Mouse (Mus musculus) v-Abl transformed pro-B cells (cell line): Measurements from ENCODE around the gene Slain1.

Source experiments
- in situ Hi-C, 2 experiments: fragments of 400-800 bp; cut with MboI; formaldehyde crosslinking; loops; one replicate each; pipeline ENCODE4 v1.15.1; 2025; ENCODE audit not compliant: unreplicated experiment in 2 of 2

Slain1 gene

GRCm38 (mm10) chr14:103663026-103663425 is 13.0 kb downstream of the Slain1 start:
- in situ Hi-C loops: loop anchor here (25.0 kb wide), 3 partner anchors 1474 to 1951 kb away; no protein-coding TSS in a partner anchor

- in situ Hi-C loops: loop anchor here (25.0 kb wide), 3 partner anchors 1473 to 1952 kb away; no protein-coding TSS in a partner anchor
These were observed 14.4 kb downstream of the Slain1 start for GRCm38 (mm10) chr14:103664391-103664790.

GRCm38 (mm10) chr14:103666347-103666954 is 16.4 kb downstream of the Slain1 start:
- in situ Hi-C loops: loop anchor here (25.0 kb wide), 3 partner anchors 1471 to 1954 kb away; no protein-coding TSS in a partner anchor

- in situ Hi-C loops: loop anchor here (25.0 kb wide), 3 partner anchors 1470 to 1955 kb away; no protein-coding TSS in a partner anchor
These were observed 17.0 kb downstream of the Slain1 start for GRCm38 (mm10) chr14:103667036-103667435.

GRCm38 (mm10) chr14:103679395-103680217 is 29.6 kb downstream of the Slain1 start:
- in situ Hi-C loops: loop anchor here in 1 of 2 experiments (10.0 to 25.0 kb wide), 2 partner anchors 615 to 833 kb away; partner anchors contain the start of gene Rnf219

GRCm38 (mm10) chr14:103680285-103680819 is 30.3 kb downstream of the Slain1 start:
- in situ Hi-C loops: loop anchor here in 1 of 2 experiments (10.0 to 25.0 kb wide), 2 partner anchors 616 to 832 kb away; partner anchors contain the start of gene Rnf219

- in situ Hi-C loops: loop anchor here in 1 of 2 experiments (10.0 to 25.0 kb wide), 2 partner anchors 618 to 829 kb away; partner anchors contain the start of gene Rnf219
These were observed 32.8 kb downstream of the Slain1 start for GRCm38 (mm10) chr14:103682633-103683390.

GRCm38 (mm10) chr14:103686994-103687393 is 37.0 kb downstream of the Slain1 start:
- in situ Hi-C loops: loop anchor here (5.0 to 25.0 kb wide), 3 partner anchors 135 to 825 kb away; partner anchors contain the start of gene Rnf219 (in 1 of the 2)

GRCm38 (mm10) chr14:103694295-103694694 is 44.3 kb downstream of the Slain1 start:
- in situ Hi-C loops: loop anchor here (5.0 to 25.0 kb wide), 3 partner anchors 67 to 818 kb away; partner anchors contain the start of gene Rnf219 (in 1 of the 2)

GRCm38 (mm10) chr14:103695620-103696019 is 45.6 kb downstream of the Slain1 start:
- in situ Hi-C loops: loop anchor here (5.0 to 25.0 kb wide), 3 partner anchors 143 to 817 kb away; partner anchors contain the start of gene Rnf219 (in 1 of the 2)

GRCm38 (mm10) chr14:103697101-103697500 is 47.1 kb downstream of the Slain1 start:
- in situ Hi-C loops: loop anchor here (5.0 to 25.0 kb wide), 3 partner anchors 145 to 815 kb away; partner anchors contain the start of gene Rnf219 (in 1 of the 2)

GRCm38 (mm10) chr14:103699308-103699707 is 49.3 kb downstream of the Slain1 start:
- in situ Hi-C loops: loop anchor here (5.0 to 25.0 kb wide), 3 partner anchors 147 to 813 kb away; partner anchors contain the start of gene Rnf219 (in 1 of the 2)

GRCm38 (mm10) chr14:103702516-103702915 is 52.5 kb downstream of the Slain1 start:
- in situ Hi-C loops: loop anchor here in 1 of 2 experiments (25.0 kb wide), 1 partner anchor 1585 kb away; no protein-coding TSS in a partner anchor

- in situ Hi-C loops: loop anchor here in 1 of 2 experiments (25.0 kb wide), 1 partner anchor 1583 kb away; no protein-coding TSS in a partner anchor
These were observed 54.7 kb downstream of the Slain1 start for GRCm38 (mm10) chr14:103704771-103705170.

- in situ Hi-C loops: loop anchor here in 1 of 2 experiments (25.0 kb wide), 1 partner anchor 1581 kb away; no protein-coding TSS in a partner anchor
These were observed 56.3 kb downstream of the Slain1 start for GRCm38 (mm10) chr14:103706347-103706746.

- in situ Hi-C loops: loop anchor here in 1 of 2 experiments (25.0 kb wide), 1 partner anchor 1579 kb away; no protein-coding TSS in a partner anchor
These were observed 58.6 kb downstream of the Slain1 start for GRCm38 (mm10) chr14:103708601-103709000.

- in situ Hi-C loops: loop anchor here in 1 of 2 experiments (25.0 kb wide), 1 partner anchor 1578 kb away; no protein-coding TSS in a partner anchor
These were observed 59.2 kb downstream of the Slain1 start for GRCm38 (mm10) chr14:103709261-103709660.

- in situ Hi-C loops: loop anchor here (10.0 to 25.0 kb wide), 2 partner anchors 812 to 1574 kb away; partner anchors contain the start of gene Rnf219 (in 1 of the 2)
These were observed 63.0 kb downstream of the Slain1 start for GRCm38 (mm10) chr14:103712986-103713385.

GRCm38 (mm10) chr14:103717516-103717915 is 67.5 kb downstream of the Slain1 start:
- in situ Hi-C loops: loop anchor here (10.0 to 25.0 kb wide), 2 partner anchors 807 to 1570 kb away; partner anchors contain the start of gene Rnf219 (in 1 of the 2)
